Mouse (Mus musculus): ENCODE data around the gene Shkbp1. TPM values are rescaled to one million over a fixed set of nuclear protein-coding genes. Genes with fewer than 3 reads are reported as not detected.

Shkbp1 gene
- polyA plus RNA-seq, 1 experiment from 2014 or later, result 85.4 TPM

- WGBS, result under 1% methylated on average over 39 of the region's 39 CpGs
- peak overlapping the region; percentile 31; the same call in 1 of the 2 replicates for H3K9ac ChIP-seq
- no peak overlapping the region for H3K27ac ChIP-seq
- H3K9me3 ChIP-seq (replicated peaks), result no peaks in the 10 kb centered on the region
- H3K4me3 ChIP-seq, result peak overlapping the region; percentile 38
- H3K4me1 ChIP-seq, result peaks cover 51% of the 10 kb centered on the region
- H3K36me3 ChIP-seq (ENCODE audit: poor library complexity, severe bottlenecking), result no peaks in the 10 kb centered on the region
- H3K4me2 ChIP-seq, result peak overlapping the region; percentile 62
- ATAC-seq, result no peak
- peaks cover 97% of the 10 kb centered on the region for H3K27me3 ChIP-seq
These were observed 24.9 kb downstream of the Shkbp1 start for GRCm38 (mm10) chr7:27330709-27331540.

- ATAC-seq, result no peak
- Histone ChIP-seq H3K4me2 (peak overlapping the region; percentile 55), H3K27ac (no peak overlapping the region), H3K27me3 (peaks cover 99% of the 10 kb centered on the region), H3K4me1 (peaks cover 56% of the 10 kb centered on the region), H3K9me3 (replicated peaks) (no peaks in the 10 kb centered on the region), H3K36me3 (ENCODE audit: poor library complexity, severe bottlenecking) (no peaks in the 10 kb centered on the region), H3K9ac (no peak overlapping the region), H3K4me3 (no peak overlapping the region; the same call in 1 of the 2 replicates)
- WGBS, result 17% methylated on average over 17 of the region's 17 CpGs
These were observed 25.8 kb downstream of the Shkbp1 start for GRCm38 (mm10) chr7:27329981-27330380.

- H3K4me1 ChIP-seq, result peaks cover 52% of the 10 kb centered on the region
These were observed 26.4 kb downstream of the Shkbp1 start for GRCm38 (mm10) chr7:27329326-27329947.

GRCm38 (mm10) chr7:27328648-27329047 is 27.2 kb downstream of the Shkbp1 start:
- Histone ChIP-seq H3K36me3 (ENCODE audit: poor library complexity, severe bottlenecking) (no peaks in the 10 kb centered on the region), H3K4me3 (no peak overlapping the region), H3K9ac (no peak overlapping the region), H3K9me3 (replicated peaks) (no peaks in the 10 kb centered on the region), H3K4me2 (no peak overlapping the region), H3K4me1 (peaks cover 44% of the 10 kb centered on the region), H3K27me3 (peaks cover 99% of the 10 kb centered on the region), H3K27ac (no peak overlapping the region)
- no peak for ATAC-seq
- WGBS, result 42% methylated on average over 16 of the region's 16 CpGs

More at GRCm38 (mm10) chr7:27329326-27329947, 26.4 kb downstream of the Shkbp1 start:
- 4% methylated on average over 45 of the region's 45 CpGs for WGBS
- Histone ChIP-seq H3K9ac (peak overlapping the region; percentile 54), H3K4me2 (peak overlapping the region; percentile 55), H3K27ac (no peak overlapping the region), H3K9me3 (replicated peaks) (no peaks in the 10 kb centered on the region), H3K27me3 (peaks cover 99% of the 10 kb centered on the region), H3K4me3 (peak overlapping the region; percentile 25), H3K36me3 (ENCODE audit: poor library complexity, severe bottlenecking) (no peaks in the 10 kb centered on the region)
- peak; percentile 44; the same call in 1 of the 2 replicates for ATAC-seq

- H3K4me3 ChIP-seq, result no peak overlapping the region
- 88% methylated on average over 11 of the region's 11 CpGs for WGBS
- H3K9ac ChIP-seq, result no peak overlapping the region
- no peak for ATAC-seq
- H3K9me3 ChIP-seq (replicated peaks), result no peaks in the 10 kb centered on the region
- no peak overlapping the region for H3K4me2 ChIP-seq
- H3K27ac ChIP-seq, result no peak overlapping the region
- H3K36me3 ChIP-seq (ENCODE audit: poor library complexity, severe bottlenecking), result no peaks in the 10 kb centered on the region
- peaks cover 94% of the 10 kb centered on the region for H3K27me3 ChIP-seq
- peaks cover 40% of the 10 kb centered on the region for H3K4me1 ChIP-seq
These were observed 27.7 kb downstream of the Shkbp1 start for GRCm38 (mm10) chr7:27328161-27328560.

GRCm38 (mm10) chr7:27327500-27327899 is 28.3 kb downstream of the Shkbp1 start:
- no peak for ATAC-seq
- Histone ChIP-seq H3K4me3 (no peak overlapping the region), H3K9me3 (replicated peaks) (no peaks in the 10 kb centered on the region), H3K9ac (no peak overlapping the region), H3K27ac (no peak overlapping the region), H3K36me3 (ENCODE audit: poor library complexity, severe bottlenecking) (no peaks in the 10 kb centered on the region), H3K4me2 (no peak overlapping the region), H3K4me1 (peaks cover 34% of the 10 kb centered on the region), H3K27me3 (peaks cover 90% of the 10 kb centered on the region)
- 92% methylated on average over 8 of the region's 8 CpGs for WGBS

GRCm38 (mm10) chr7:27326101-27326880 is 29.5 kb downstream of the Shkbp1 start:
- WGBS, result 36% methylated on average over 34 of the region's 34 CpGs
- Histone ChIP-seq H3K4me1 (peaks cover 28% of the 10 kb centered on the region), H3K4me3 (peak overlapping the region; percentile 22; the same call in 1 of the 2 replicates), H3K4me2 (peak overlapping the region; percentile 41), H3K27ac (no peak overlapping the region), H3K27me3 (peaks cover 79% of the 10 kb centered on the region), H3K9ac (peak overlapping the region; percentile 17; the same call in 1 of the 2 replicates), H3K9me3 (replicated peaks) (no peaks in the 10 kb centered on the region), H3K36me3 (ENCODE audit: poor library complexity, severe bottlenecking) (no peaks in the 10 kb centered on the region)
- ATAC-seq, result no peak

- Histone ChIP-seq H3K27me3 (peaks cover 73% of the 10 kb centered on the region), H3K4me3 (peak overlapping the region; percentile 22)
- 0 out of 2 replicates have a peak, but pooled peaks have one; percentile 39 for ATAC-seq
These were observed 30.1 kb downstream of the Shkbp1 start for GRCm38 (mm10) chr7:27325697-27326096.

GRCm38 (mm10) chr7:27324928-27325327 is 30.9 kb downstream of the Shkbp1 start:
- Histone ChIP-seq H3K27me3 (peaks cover 66% of the 10 kb centered on the region), H3K9ac (no peak overlapping the region), H3K36me3 (ENCODE audit: poor library complexity, severe bottlenecking) (no peaks in the 10 kb centered on the region), H3K27ac (no peak overlapping the region), H3K4me3 (no peak overlapping the region), H3K4me2 (no peak overlapping the region), H3K4me1 (peaks cover 14% of the 10 kb centered on the region), H3K9me3 (replicated peaks) (no peaks in the 10 kb centered on the region)
- ATAC-seq, result no peak
- 55% methylated on average over 18 of the region's 20 CpGs for WGBS

More at GRCm38 (mm10) chr7:27325697-27326096, 30.1 kb downstream of the Shkbp1 start:
- Histone ChIP-seq H3K4me2 (peak overlapping the region; percentile 41), H3K27ac (no peak overlapping the region), H3K36me3 (ENCODE audit: poor library complexity, severe bottlenecking) (no peaks in the 10 kb centered on the region), H3K9ac (peak overlapping the region; percentile 17), H3K4me1 (peaks cover 22% of the 10 kb centered on the region), H3K9me3 (replicated peaks) (no peaks in the 10 kb centered on the region)
- 2% methylated on average over 24 of the region's 24 CpGs for WGBS

- H3K9me3 ChIP-seq (replicated peaks), result no peaks in the 10 kb centered on the region
- H3K36me3 ChIP-seq (ENCODE audit: poor library complexity, severe bottlenecking), result no peaks in the 10 kb centered on the region
- peaks cover 8% of the 10 kb centered on the region for H3K4me1 ChIP-seq
- H3K27me3 ChIP-seq, result peaks cover 58% of the 10 kb centered on the region
- no peak for ATAC-seq
- H3K4me2 ChIP-seq, result no peak overlapping the region
- no peak overlapping the region for H3K27ac ChIP-seq
- 95% methylated on average over 11 of the region's 11 CpGs for WGBS
- H3K9ac ChIP-seq, result no peak overlapping the region
- H3K4me3 ChIP-seq, result no peak overlapping the region
These were observed 31.7 kb downstream of the Shkbp1 start for GRCm38 (mm10) chr7:27324161-27324560.

- WGBS, result 90% methylated on average over 5 of the region's 5 CpGs
- Histone ChIP-seq H3K27ac (no peak overlapping the region), H3K9ac (no peak overlapping the region), H3K4me3 (no peak overlapping the region), H3K4me1 (peaks cover 8% of the 10 kb centered on the region), H3K9me3 (replicated peaks) (no peaks in the 10 kb centered on the region), H3K36me3 (ENCODE audit: poor library complexity, severe bottlenecking) (no peaks in the 10 kb centered on the region), H3K4me2 (no peak overlapping the region), H3K27me3 (peaks cover 47% of the 10 kb centered on the region)
- no peak for ATAC-seq
These were observed 32.8 kb downstream of the Shkbp1 start for GRCm38 (mm10) chr7:27323001-27323400.
